Mouse (Mus musculus): Measurements from ENCODE around the gene Magoh. TPM values are rescaled to one million over a fixed set of nuclear protein-coding genes. Genes with fewer than 3 reads are reported as not detected.
A peak's percentile ranks its signal among the peaks of the same experiment; 100 is the strongest.

Gene Magoh
- total and polyA plus RNA-seq, 3 experiments: 165 to 369 (median 217) TPM

DNA sequence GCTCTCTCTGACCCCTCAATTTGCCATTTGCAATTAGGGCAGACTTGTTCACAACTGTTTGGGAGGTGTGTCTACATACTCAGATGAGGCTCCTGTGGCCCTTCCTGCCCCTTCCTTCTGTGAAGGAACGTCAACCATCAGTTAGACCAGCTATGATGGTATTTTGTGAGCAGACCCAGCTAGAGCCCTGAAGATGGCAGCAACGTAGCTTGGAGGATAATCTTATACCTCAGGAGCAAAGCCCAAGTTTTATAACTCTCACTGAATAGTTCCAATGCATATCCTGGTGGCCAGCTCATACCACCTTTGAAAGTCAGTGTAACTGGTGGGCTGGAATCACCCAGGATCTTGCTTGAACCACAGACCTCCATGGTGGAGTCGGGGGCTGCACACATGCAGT, 51.9 kb downstream of the Magoh start:
- H3K4me1 ChIP-seq (ENCODE audit: control insufficient read depth in 1 of 2, insufficient read depth in 2 of 2): peaks cover 5 to 14% of the 10 kb centered on the region in 2 experiments
- no peak for DNase-seq (ENCODE audit: extremely low read depth)
- no peak overlapping the region for H3K4me2 ChIP-seq (ENCODE audit: insufficient read depth, low read depth, poor library complexity, severe bottlenecking)
- H3K79me2 ChIP-seq (replicated peaks; ENCODE audit: control insufficient read depth, extremely low read depth, insufficient read depth, poor library complexity, severe bottlenecking): no peaks in the 10 kb centered on the region
- no peaks in the 10 kb centered on the region for H3K36me3 ChIP-seq (replicated peaks in 1 of 2; ENCODE audit: control insufficient read depth in 1 of 2, insufficient read depth in 1 of 2, low read length in 1 of 2)
- H3K4me3 ChIP-seq (replicated peaks in 1 of 3; ENCODE audit: low read depth in 2 of 3, low read length in 2 of 3, poor library complexity in 1 of 3): no peak overlapping the region
- no peaks in the 10 kb centered on the region for H3K9me3 ChIP-seq (replicated peaks; ENCODE audit: low read length)
- dilution Hi-C loops (cut with MboI; ENCODE audit: extremely low pct_ligation_motif_present, extremely low pct_unique_long_range_greater_than_20kb, low sequenced_read_pairs) (no loop called here), in situ Hi-C loops (cut with MboI; ENCODE audit: low pct_ligation_motif_present, low pct_unique_long_range_greater_than_20kb, low sequenced_read_pairs) (no loop called here)
- no peaks in the 10 kb centered on the region for H3K27me3 ChIP-seq (replicated peaks)
- TF ChIP-seq IRF4 (IDR thresholded peaks at IDR 0.05; ENCODE audit: low read depth, low read length) (no peak), HCFC1 (IDR thresholded peaks at IDR 0.05; ENCODE audit: low read depth, low read length) (no peak), CTCF (conservative IDR thresholded peaks at IDR 0.05 in 1 of 2, IDR thresholded peaks at IDR 0.05 in 1 of 2; ENCODE audit: low read depth in 2 of 2, low read length in 2 of 2) (peak in 1 of 2 experiments; percentile 38; a peak in 2 of 4 replicates), MEF2A (IDR thresholded peaks at IDR 0.05; ENCODE audit: borderline replicate concordance, low read depth, low read length) (no peak), JUN (IDR thresholded peaks at IDR 0.05; ENCODE audit: insufficient read depth, low read depth, low read length) (no peak), TBP (conservative IDR thresholded peaks at IDR 0.05; ENCODE audit: low read depth, low read length) (no peak), RCOR1 (conservative IDR thresholded peaks at IDR 0.05; ENCODE audit: low read depth, low read length) (no peak), KAT2A (IDR thresholded peaks at IDR 0.05; ENCODE audit: insufficient replicate concordance, low read length) (no peak), RAD21 (IDR thresholded peaks at IDR 0.05; ENCODE audit: low read depth, low read length) (peak; percentile 38)
- H3K9ac ChIP-seq (ENCODE audit: insufficient read depth, low read depth): no peak overlapping the region
- H3K27ac ChIP-seq (ENCODE audit: insufficient read depth, low read depth): no peak overlapping the region

GRCm38 (mm10) chr4:107933239-107933638, 53.7 kb downstream of the Magoh start:
- no peak for TF ChIP-seq ZC3H11A (IDR thresholded peaks at IDR 0.05; ENCODE audit: low read depth, low read length)
- no peak for TF ChIP-seq ZMIZ1 (IDR thresholded peaks at IDR 0.05; ENCODE audit: low read depth, low read length)
- no peak for TF ChIP-seq RAD21 (IDR thresholded peaks at IDR 0.05; ENCODE audit: low read depth, low read length)
- no peak for TF ChIP-seq CHD2 (IDR thresholded peaks at IDR 0.05; ENCODE audit: low read length)
- no peak for TF ChIP-seq NRF1 (IDR thresholded peaks at IDR 0.05; ENCODE audit: low read depth, low read length)
- no peak for TF ChIP-seq MAX (IDR thresholded peaks at IDR 0.05; ENCODE audit: low read length)
- no peak for TF ChIP-seq CHD1 (IDR thresholded peaks at IDR 0.05; ENCODE audit: low read depth, low read length)
- TF ChIP-seq HCFC1 (IDR thresholded peaks at IDR 0.05; ENCODE audit: low read depth, low read length): no peak
- TF ChIP-seq SIN3A (IDR thresholded peaks at IDR 0.05; ENCODE audit: low read length): no peak
- TF ChIP-seq USF2 (conservative IDR thresholded peaks at IDR 0.05; ENCODE audit: low read depth, low read length): no peak
- no peak for TF ChIP-seq ZKSCAN1 (IDR thresholded peaks at IDR 0.05; ENCODE audit: borderline replicate concordance, low read depth, low read length)
- no peak for TF ChIP-seq MYC (IDR thresholded peaks at IDR 0.05; ENCODE audit: low read depth, low read length)
- TF ChIP-seq JUN (IDR thresholded peaks at IDR 0.05; ENCODE audit: insufficient read depth, low read depth, low read length): no peak
- Histone ChIP-seq H3K79me2 (replicated peaks; ENCODE audit: control insufficient read depth, extremely low read depth, insufficient read depth, poor library complexity, severe bottlenecking) (no peaks in the 10 kb centered on the region), H3K27me3 (replicated peaks) (no peaks in the 10 kb centered on the region), H3K4me2 (ENCODE audit: insufficient read depth, low read depth, poor library complexity, severe bottlenecking) (no peak overlapping the region), H3K36me3 (replicated peaks in 1 of 2; ENCODE audit: control insufficient read depth in 1 of 2, insufficient read depth in 1 of 2, low read length in 1 of 2) (no peaks in the 10 kb centered on the region), H3K4me1 (ENCODE audit: control insufficient read depth in 1 of 2, insufficient read depth in 2 of 2) (peaks cover 5 to 17% of the 10 kb centered on the region in 2 experiments), H3K9ac (ENCODE audit: insufficient read depth, low read depth) (no peak overlapping the region), H3K9me3 (replicated peaks; ENCODE audit: low read length) (no peaks in the 10 kb centered on the region), H3K4me3 (replicated peaks in 1 of 3; ENCODE audit: low read depth in 2 of 3, low read length in 2 of 3, poor library complexity in 1 of 3) (no peak overlapping the region), H3K27ac (ENCODE audit: insufficient read depth, low read depth) (no peak overlapping the region)
- dilution Hi-C loops (cut with MboI; ENCODE audit: extremely low pct_ligation_motif_present, extremely low pct_unique_long_range_greater_than_20kb, low sequenced_read_pairs): no loop called here
- in situ Hi-C loops (cut with MboI; ENCODE audit: low pct_ligation_motif_present, low pct_unique_long_range_greater_than_20kb, low sequenced_read_pairs): no loop called here
- no peak for DNase-seq (ENCODE audit: extremely low read depth)
